Mouse (Mus musculus) C2C12 (cell line): ENCODE measurements around the gene Rcc1l. TPM values are rescaled to one million over a fixed set of nuclear protein-coding genes. Genes with fewer than 3 reads are reported as not detected.

Experiments
- H3K27me3 ChIP-seq: one replicate; pipeline ENCODE4 v1.6.1; 2011; ENCODE audit not compliant: control insufficient read depth, insufficient read depth, insufficient read length
- H3K36me3 ChIP-seq: one replicate; pipeline ENCODE4 v1.6.1; 2011; ENCODE audit not compliant: control insufficient read depth, insufficient read depth
- H3K4me3 ChIP-seq: one replicate; pipeline ENCODE4 v1.5.1; 2011; ENCODE audit warnings: mild to moderate bottlenecking, control low read depth; ENCODE audit not compliant: poor library complexity, insufficient read depth, severe bottlenecking
- H3K79me2 ChIP-seq: one replicate; pipeline ENCODE4 v1.6.1; 2011; ENCODE audit not compliant: control insufficient read depth, insufficient read depth
- H3K79me3 ChIP-seq: one replicate; pipeline ENCODE4 v1.6.1; 2011; ENCODE audit warnings: low read depth, control low read depth
- H3ac ChIP-seq: one replicate; pipeline ENCODE3; 2011; ENCODE audit warnings: low read depth; ENCODE audit not compliant: control insufficient read depth, insufficient read length
- CEBPB ChIP-seq: IDR thresholded peaks from one replicate; pipeline ENCODE4 v1.6.1; 2011; ENCODE audit warnings: low read depth, mild to moderate bottlenecking, control low read depth, moderate library complexity
- CTCF ChIP-seq: IDR thresholded peaks from one replicate; pipeline ENCODE4 v1.5.1; 2011; ENCODE audit not compliant: control insufficient read depth, insufficient read depth, insufficient read length
- FOSL1 ChIP-seq: IDR thresholded peaks from one replicate; pipeline ENCODE4 v1.8.0; 2011; ENCODE audit warnings: mild to moderate bottlenecking, low read length; ENCODE audit not compliant: poor library complexity, insufficient read depth, severe bottlenecking
- MAX ChIP-seq: IDR thresholded peaks from one replicate; pipeline ENCODE4 v1.6.1; 2011; ENCODE audit warnings: mild to moderate bottlenecking, control low read depth
- MYOD1 ChIP-seq: IDR thresholded peaks from one replicate; pipeline ENCODE4 v1.6.1; 2011; ENCODE audit warnings: low read depth; ENCODE audit not compliant: control insufficient read depth, insufficient read length
- MYOG ChIP-seq: IDR thresholded peaks from one replicate; pipeline ENCODE4 v1.6.1; 2011; ENCODE audit not compliant: control insufficient read depth, insufficient read length; ENCODE audit errors: extremely low read depth
- USF1 ChIP-seq: IDR thresholded peaks from one replicate; pipeline ENCODE4 v1.6.1; 2011; ENCODE audit warnings: low read depth, mild to moderate bottlenecking, control low read depth, moderate library complexity
- polyA plus RNA-seq: library from polyadenylated mRNA; unstranded; fragments of >200 nt; fragmentation: generic; extraction: Trizol; gene quantifications from one replicate; pipeline ENCODE4 v1.2.1, GENCODE M21; 2012; ENCODE audit warnings: missing spikeins

Rcc1l gene
- polyA plus RNA-seq, 1 experiment: 28.8 TPM

GRCm38 (mm10) chr5:134136022-134136421 lies 40.6 kb downstream of the Rcc1l start:
- no peaks in the 10 kb centered on the region for H3K27me3 ChIP-seq
- H3ac ChIP-seq: no peak overlapping the region
- TF ChIP-seq CEBPB: no peak
- no peak for TF ChIP-seq MYOD1
- no peak for TF ChIP-seq FOSL1
- TF ChIP-seq USF1: no peak
- TF ChIP-seq MAX: no peak
- no peak for TF ChIP-seq CTCF
- no peak for TF ChIP-seq MYOG
- H3K36me3 ChIP-seq: no peaks in the 10 kb centered on the region
- H3K4me3 ChIP-seq: no peak overlapping the region
- no peaks in the 10 kb centered on the region for H3K79me3 ChIP-seq
- H3K79me2 ChIP-seq: no peaks in the 10 kb centered on the region

GRCm38 (mm10) chr5:134131586-134131985 lies 45.0 kb downstream of the Rcc1l start:
- Histone ChIP-seq H3K36me3 (no peaks in the 10 kb centered on the region), H3K4me3 (no peak overlapping the region), H3K79me3 (no peaks in the 10 kb centered on the region), H3K27me3 (no peaks in the 10 kb centered on the region), H3ac (no peak overlapping the region), H3K79me2 (no peaks in the 10 kb centered on the region)
- TF ChIP-seq CTCF (no peak), MAX (no peak), CEBPB (no peak), FOSL1 (no peak), USF1 (no peak), MYOG (no peak), MYOD1 (no peak)

- H3K79me2 ChIP-seq: no peaks in the 10 kb centered on the region
- TF ChIP-seq CTCF (no peak), MYOG (no peak), USF1 (no peak), CEBPB (no peak), FOSL1 (no peak), MYOD1 (no peak), MAX (no peak)
- H3K79me3 ChIP-seq: no peaks in the 10 kb centered on the region
These were observed 50.3 kb downstream of the Rcc1l start for GRCm38 (mm10) chr5:134126232-134126631.

GRCm38 (mm10) chr5:134123846-134124245 lies 52.7 kb downstream of the Rcc1l start:
- TF ChIP-seq FOSL1 (no peak), USF1 (no peak), MYOD1 (no peak), MYOG (no peak), CEBPB (no peak), CTCF (no peak), MAX (no peak)
- H3K4me3 ChIP-seq: no peak overlapping the region
- no peaks in the 10 kb centered on the region for H3K36me3 ChIP-seq
- H3K79me2 ChIP-seq: no peaks in the 10 kb centered on the region
- no peaks in the 10 kb centered on the region for H3K27me3 ChIP-seq
- no peaks in the 10 kb centered on the region for H3K79me3 ChIP-seq
- H3ac ChIP-seq: no peak overlapping the region

More at GRCm38 (mm10) chr5:134126232-134126631, 50.3 kb downstream of the Rcc1l start:
- Histone ChIP-seq H3K27me3 (no peaks in the 10 kb centered on the region), H3ac (no peak overlapping the region), H3K36me3 (no peaks in the 10 kb centered on the region), H3K4me3 (no peak overlapping the region)

- no peaks in the 10 kb centered on the region for H3K36me3 ChIP-seq
- H3K4me3 ChIP-seq: no peak overlapping the region
- no peaks in the 10 kb centered on the region for H3K27me3 ChIP-seq
- no peaks in the 10 kb centered on the region for H3K79me3 ChIP-seq
- H3ac ChIP-seq: no peak overlapping the region
- TF ChIP-seq CTCF (no peak), MAX (no peak)
- no peaks in the 10 kb centered on the region for H3K79me2 ChIP-seq
These were observed 54.7 kb downstream of the Rcc1l start for GRCm38 (mm10) chr5:134121893-134122259.

- TF ChIP-seq CEBPB (no peak), USF1 (no peak), FOSL1 (no peak), MAX (no peak), MYOG (no peak), MYOD1 (no peak), CTCF (no peak)
- no peaks in the 10 kb centered on the region for H3K79me3 ChIP-seq
- H3K36me3 ChIP-seq: no peaks in the 10 kb centered on the region
- no peaks in the 10 kb centered on the region for H3K27me3 ChIP-seq
- no peak overlapping the region for H3ac ChIP-seq
- H3K4me3 ChIP-seq: no peak overlapping the region
- H3K79me2 ChIP-seq: no peaks in the 10 kb centered on the region
These were observed 55.3 kb downstream of the Rcc1l start for GRCm38 (mm10) chr5:134121138-134121892.
